Mouse (Mus musculus) midbrain, postnatal 0 days (tissue): ENCODE results near the gene Gm4302. TPM values are rescaled to one million over a fixed set of nuclear protein-coding genes. Genes with fewer than 3 reads are reported as not detected.

Source experiments
- polyA plus RNA-seq: library from polyadenylated mRNA; unstranded; fragments of >200 nt; fragmentation: Nextera tagmentation; extraction: Ambion mirVana; gene quantifications from 2 replicates; pipeline ENCODE4 v1.2.1, GENCODE M21; 2015
- total RNA-seq: library from RNA; depleted of rRNA; stranded (reverse); fragments of >200 nt; gene quantifications from 2 replicates; pipeline ENCODE4 v1.2.3, GENCODE M21; 2014; rRNA removed

Gene Gm4302
- total and polyA plus RNA-seq, 2 experiments from 2014 or later, result 0.16 TPM; not detected in 1

Other genes starting within 250 kb of the Gm4302 start
- gene Gm4301, start 5.2 kb upstream of the Gm4302 start, total RNA-seq, result not detected in 2 replicates
- gene Gm4301, start 5.2 kb upstream of the Gm4302 start, polyA plus RNA-seq, result not detected in 2 replicates
- gene Gm4303, start 5.1 kb downstream of the Gm4302 start, total RNA-seq, result not detected in 2 replicates
- gene Gm4303, start 5.1 kb downstream of the Gm4302 start, polyA plus RNA-seq, result not detected in 2 replicates
- not detected in 2 replicates for gene Gm4305, start 10.3 kb downstream of the Gm4302 start, total RNA-seq
- gene Gm4305, start 10.3 kb downstream of the Gm4302 start, polyA plus RNA-seq, result not detected in 2 replicates
- gene Gm4307, start 20.5 kb downstream of the Gm4302 start, total RNA-seq, result not detected in 2 replicates
- gene Gm4307, start 20.5 kb downstream of the Gm4302 start, polyA plus RNA-seq, result not detected in 2 replicates
- not detected in 2 replicates for gene Gm4312, start 41.7 kb downstream of the Gm4302 start, total RNA-seq
- not detected in 2 replicates for gene Gm4312, start 41.7 kb downstream of the Gm4302 start, polyA plus RNA-seq
- gene Tmtc3, start 146.5 kb downstream of the Gm4302 start, total RNA-seq, result 20.1 and 30.8 TPM in 2 replicates
- 5.6 and 6.2 TPM in 2 replicates for gene Tmtc3, start 146.5 kb downstream of the Gm4302 start, polyA plus RNA-seq
- 3.9 and 5.3 TPM in 2 replicates for gene Cep290, start 146.7 kb downstream of the Gm4302 start, total RNA-seq
- 4.7 and 5.1 TPM in 2 replicates for gene Cep290, start 146.7 kb downstream of the Gm4302 start, polyA plus RNA-seq
- 20.9 and 27.7 TPM in 2 replicates for gene 4930430F08Rik, start 249.6 kb downstream of the Gm4302 start, total RNA-seq
- 15.4 and 18.3 TPM in 2 replicates for gene 4930430F08Rik, start 249.6 kb downstream of the Gm4302 start, polyA plus RNA-seq
- gene 1700017N19Rik, start 249.6 kb downstream of the Gm4302 start, total RNA-seq, result not detected in 2 replicates
- 0.25 and 0.27 TPM in 2 replicates for gene 1700017N19Rik, start 249.6 kb downstream of the Gm4302 start, polyA plus RNA-seq